Mouse (Mus musculus) gastrocnemius, adult 18-20 months (tissue): ENCODE measurements at regions not wholly inside any gene's neighbourhood (a gene's known extent, or its start where the extent isn't known, plus 50 kb on each side); places are given as distances from the start of the nearest gene placed in this dataset.

Experiments used
- DNase-seq: peaks from one replicate; pipeline ENCODE4 v3.0.0; 2021; ENCODE audit warnings: low spot score

DNA sequence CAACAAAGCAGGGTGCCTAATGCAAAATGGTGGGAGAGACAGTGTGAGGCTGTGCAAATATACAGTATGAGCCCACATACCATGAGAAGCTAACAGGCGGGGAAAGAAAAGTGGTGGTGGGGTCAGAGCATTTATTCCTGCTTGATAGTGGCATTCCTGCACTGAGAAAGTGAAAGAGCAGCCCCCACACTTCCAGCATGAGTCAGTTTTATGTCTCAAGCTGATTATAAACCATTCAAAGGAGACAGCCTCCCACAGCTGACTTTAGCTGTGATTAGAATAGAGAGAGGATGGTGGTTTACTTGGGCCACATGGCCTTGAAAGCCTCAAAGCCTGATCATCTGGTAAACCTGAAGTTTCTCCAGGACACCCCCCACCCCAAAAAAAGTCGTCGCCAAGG is 64.4 kb downstream of the Gm43517 start:
- DNase-seq, result no peak

- DNase-seq, result no peak
Measured at GRCm38 (mm10) chr12:49468059-49468458, 83.1 kb downstream of the Gm43517 start.

- peak; percentile 60 for DNase-seq
Measured at GRCm38 (mm10) chr12:49473371-49473770, 88.4 kb downstream of the Gm43517 start.

- no peak for DNase-seq
Measured at GRCm38 (mm10) chr12:49480656-49481055, 95.7 kb downstream of the Gm43517 start.

DNA sequence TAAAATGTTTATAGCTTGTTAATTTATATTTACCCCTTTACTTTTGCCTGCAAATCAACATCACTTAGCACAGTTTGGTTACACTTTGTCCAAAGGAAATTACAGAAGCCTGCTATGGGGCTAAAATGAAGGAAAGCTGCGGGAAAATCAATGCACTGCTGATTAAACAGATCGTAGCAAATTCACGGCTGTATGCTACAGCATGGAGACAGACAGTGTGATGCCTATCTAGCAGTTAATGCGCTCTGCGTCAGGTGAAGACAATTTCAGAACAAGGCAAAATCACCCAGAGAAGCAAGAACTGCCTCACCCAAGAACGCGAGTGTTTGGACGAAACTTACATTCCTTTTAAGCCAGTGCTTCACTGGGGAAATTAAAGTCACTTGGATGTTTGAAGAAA is 96.2 kb downstream of the Gm43517 start:
- DNase-seq, result no peak

DNA sequence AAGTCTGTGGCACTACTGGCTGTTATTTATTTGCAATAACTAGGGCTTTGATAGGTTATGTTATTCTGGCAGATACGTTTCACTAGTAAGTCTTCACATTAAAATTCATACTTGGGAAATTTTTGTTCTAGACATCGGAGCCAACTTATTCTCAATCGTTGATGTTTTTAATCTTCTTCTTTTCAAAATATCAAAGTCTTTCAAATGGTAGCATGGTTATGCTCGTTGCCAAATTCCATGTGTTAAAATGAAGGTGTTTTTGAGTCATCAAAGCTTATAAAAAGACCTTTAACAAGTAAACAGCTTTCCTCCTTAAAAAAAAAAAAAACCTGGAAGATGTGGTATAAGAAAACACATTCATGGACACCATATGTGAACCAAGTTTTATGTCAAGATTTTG is 97.4 kb downstream of the Gm43517 start:
- no peak for DNase-seq

DNA sequence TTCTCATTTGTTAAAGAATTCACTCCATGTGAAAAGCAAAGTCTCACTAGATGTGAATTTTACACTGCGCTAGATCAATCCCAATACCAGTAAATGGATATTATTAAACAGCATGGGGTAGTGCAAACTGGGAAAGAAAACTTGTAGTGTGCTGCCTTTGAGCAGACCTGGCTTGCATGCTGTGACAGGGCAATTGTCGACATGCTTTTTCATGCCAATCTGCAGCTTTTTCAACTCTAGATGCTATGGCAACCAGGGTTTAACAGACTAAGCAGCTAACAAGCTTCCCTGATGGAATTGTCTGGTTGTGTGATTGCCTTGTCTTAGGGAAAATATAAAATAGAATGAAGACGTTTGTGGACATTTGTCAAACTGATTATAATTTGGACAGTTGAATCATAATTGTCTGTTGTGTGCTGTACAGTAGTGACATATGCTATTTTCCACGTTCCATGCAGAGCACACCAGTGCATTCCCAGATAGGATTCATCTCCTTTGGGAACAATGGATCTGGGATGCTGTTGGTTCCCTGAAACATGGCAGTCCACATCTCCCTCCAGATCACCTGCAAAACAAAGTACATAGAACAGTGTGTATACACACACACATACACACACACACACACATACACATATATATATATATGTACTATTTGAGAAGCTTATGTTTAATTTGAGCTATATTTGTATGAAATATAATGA is 99.2 kb downstream of the Gm43517 start:
- DNase-seq, result no peak

- no peak for DNase-seq
Measured at GRCm38 (mm10) chr12:49513131-49513530, 128.2 kb downstream of the Gm43517 start.

GRCm38 (mm10) chr12:49514616-49515015 is 129.6 kb downstream of the Gm43517 start:
- DNase-seq, result no peak
